Mouse (Mus musculus): ENCODE data around the gene Trim9. TPM values are rescaled to one million over a fixed set of nuclear protein-coding genes. Genes with fewer than 3 reads are reported as not detected.

Trim9 gene
- polyA plus RNA-seq, 1 experiment from 2014 or later, result 0.89 TPM

GRCm38 (mm10) chr12:70277071-70277939 is 70.1 kb downstream of the Trim9 start:
- no peaks in the 10 kb centered on the region for H3K36me3 ChIP-seq (ENCODE audit: control insufficient read depth, insufficient read depth)
- no peak overlapping the region for H3K9ac ChIP-seq (ENCODE audit: low read depth, low read length)
- no peaks in the 10 kb centered on the region for H3K9me3 ChIP-seq (ENCODE audit: control insufficient read depth)
- TF ChIP-seq CTCF (IDR thresholded peaks at IDR 0.05; ENCODE audit: low read depth), result no peak
- H3K27me3 ChIP-seq (replicated peaks; ENCODE audit: control insufficient read depth, insufficient read depth, low read length), result no peaks in the 10 kb centered on the region
- H3K27ac ChIP-seq (ENCODE audit: low read depth, low read length), result no peak overlapping the region
- WGBS, result 69% methylated on average over 12 of the region's 12 CpGs
- ATAC-seq, result no peak
- H3K4me2 ChIP-seq (replicated peaks; ENCODE audit: low read depth), result no peak overlapping the region
- H3K4me3 ChIP-seq (ENCODE audit: low read depth, low read length), result no peak overlapping the region
- H3K4me1 ChIP-seq (replicated peaks; ENCODE audit: control insufficient read depth, insufficient read depth, low read length), result no peaks in the 10 kb centered on the region

GRCm38 (mm10) chr12:70269724-70270123 is 77.7 kb downstream of the Trim9 start:
- Histone ChIP-seq H3K4me2 (replicated peaks; ENCODE audit: low read depth) (no peak overlapping the region), H3K4me3 (ENCODE audit: low read depth, low read length) (no peak overlapping the region), H3K9ac (ENCODE audit: low read depth, low read length) (no peak overlapping the region), H3K9me3 (ENCODE audit: control insufficient read depth) (no peaks in the 10 kb centered on the region), H3K27ac (ENCODE audit: low read depth, low read length) (no peak overlapping the region), H3K36me3 (ENCODE audit: control insufficient read depth, insufficient read depth) (no peaks in the 10 kb centered on the region), H3K27me3 (replicated peaks; ENCODE audit: control insufficient read depth, insufficient read depth, low read length) (no peaks in the 10 kb centered on the region), H3K4me1 (replicated peaks; ENCODE audit: control insufficient read depth, insufficient read depth, low read length) (no peaks in the 10 kb centered on the region)
- ATAC-seq, result no peak
- TF ChIP-seq CTCF (IDR thresholded peaks at IDR 0.05; ENCODE audit: low read depth), result no peak
- 84% methylated on average over 6 of the region's 6 CpGs for WGBS

GRCm38 (mm10) chr12:70267314-70267713 is 80.1 kb downstream of the Trim9 start:
- no peak for ATAC-seq
- Histone ChIP-seq H3K4me3 (ENCODE audit: low read depth, low read length) (no peak overlapping the region), H3K4me2 (replicated peaks; ENCODE audit: low read depth) (no peak overlapping the region), H3K4me1 (replicated peaks; ENCODE audit: control insufficient read depth, insufficient read depth, low read length) (no peaks in the 10 kb centered on the region), H3K9ac (ENCODE audit: low read depth, low read length) (no peak overlapping the region), H3K9me3 (ENCODE audit: control insufficient read depth) (no peaks in the 10 kb centered on the region), H3K36me3 (ENCODE audit: control insufficient read depth, insufficient read depth) (no peaks in the 10 kb centered on the region), H3K27ac (ENCODE audit: low read depth, low read length) (no peak overlapping the region), H3K27me3 (replicated peaks; ENCODE audit: control insufficient read depth, insufficient read depth, low read length) (no peaks in the 10 kb centered on the region)
- WGBS, result 83% methylated on average over 9 of the region's 9 CpGs
- TF ChIP-seq CTCF (IDR thresholded peaks at IDR 0.05; ENCODE audit: low read depth), result no peak

- Histone ChIP-seq H3K36me3 (ENCODE audit: control insufficient read depth, insufficient read depth) (no peaks in the 10 kb centered on the region), H3K4me3 (ENCODE audit: low read depth, low read length) (no peak overlapping the region), H3K4me2 (replicated peaks; ENCODE audit: low read depth) (no peak overlapping the region), H3K9me3 (ENCODE audit: control insufficient read depth) (no peaks in the 10 kb centered on the region), H3K27ac (ENCODE audit: low read depth, low read length) (no peak overlapping the region), H3K4me1 (replicated peaks; ENCODE audit: control insufficient read depth, insufficient read depth, low read length) (no peaks in the 10 kb centered on the region), H3K27me3 (replicated peaks; ENCODE audit: control insufficient read depth, insufficient read depth, low read length) (no peaks in the 10 kb centered on the region), H3K9ac (ENCODE audit: low read depth, low read length) (no peak overlapping the region)
- no peak for ATAC-seq
- WGBS, result 51% methylated on average over 8 of the region's 8 CpGs
- no peak for TF ChIP-seq CTCF (IDR thresholded peaks at IDR 0.05; ENCODE audit: low read depth)
Observed at GRCm38 (mm10) chr12:70266494-70266931, 80.9 kb downstream of the Trim9 start.

GRCm38 (mm10) chr12:70263721-70264120 is 83.7 kb downstream of the Trim9 start:
- Histone ChIP-seq H3K4me3 (ENCODE audit: low read depth, low read length) (no peak overlapping the region), H3K9ac (ENCODE audit: low read depth, low read length) (no peak overlapping the region), H3K9me3 (ENCODE audit: control insufficient read depth) (no peaks in the 10 kb centered on the region), H3K27ac (ENCODE audit: low read depth, low read length) (no peak overlapping the region), H3K27me3 (replicated peaks; ENCODE audit: control insufficient read depth, insufficient read depth, low read length) (no peaks in the 10 kb centered on the region), H3K36me3 (ENCODE audit: control insufficient read depth, insufficient read depth) (no peaks in the 10 kb centered on the region), H3K4me2 (replicated peaks; ENCODE audit: low read depth) (no peak overlapping the region), H3K4me1 (replicated peaks; ENCODE audit: control insufficient read depth, insufficient read depth, low read length) (no peaks in the 10 kb centered on the region)
- 83% methylated on average over 7 of the region's 7 CpGs for WGBS
- no peak for ATAC-seq
- no peak for TF ChIP-seq CTCF (IDR thresholded peaks at IDR 0.05; ENCODE audit: low read depth)

- Histone ChIP-seq H3K9ac (ENCODE audit: low read depth, low read length) (no peak overlapping the region), H3K27me3 (replicated peaks; ENCODE audit: control insufficient read depth, insufficient read depth, low read length) (no peaks in the 10 kb centered on the region), H3K27ac (ENCODE audit: low read depth, low read length) (no peak overlapping the region), H3K4me3 (ENCODE audit: low read depth, low read length) (no peak overlapping the region), H3K36me3 (ENCODE audit: control insufficient read depth, insufficient read depth) (no peaks in the 10 kb centered on the region), H3K9me3 (ENCODE audit: control insufficient read depth) (no peaks in the 10 kb centered on the region), H3K4me2 (replicated peaks; ENCODE audit: low read depth) (no peak overlapping the region), H3K4me1 (replicated peaks; ENCODE audit: control insufficient read depth, insufficient read depth, low read length) (no peaks in the 10 kb centered on the region)
- WGBS, result 92% methylated on average over 17 of the region's 17 CpGs
- no peak for TF ChIP-seq CTCF (IDR thresholded peaks at IDR 0.05; ENCODE audit: low read depth)
- ATAC-seq, result no peak
Observed at GRCm38 (mm10) chr12:70262271-70262953, 85.0 kb downstream of the Trim9 start.
